Mouse (Mus musculus) midbrain, embryonic 12.5 days (tissue): ENCODE data around the gene Pou2f3. TPM values are rescaled to one million over a fixed set of nuclear protein-coding genes. Genes with fewer than 3 reads are reported as not detected.
A peak's percentile ranks its signal among the peaks of the same experiment; 100 is the strongest.

Experiments used
- ATAC-seq: fragments of 200-750 bp; cut with Nextera tagmentation; 2 replicates; pipeline ENCODE4 v1.8.0; 2017; ENCODE audit warnings: low read depth, moderate TSS enrichment, moderate library complexity; ENCODE audit not compliant: low FRiP score
- H3K27ac ChIP-seq: fragments of 300-500 bp; sonication (generic); replicated peaks from 2 replicates; pipeline ENCODE4 v1.5.1; 2016; ENCODE audit warnings: mild to moderate bottlenecking
- H3K27me3 ChIP-seq: fragments of 300-500 bp; sonication (generic); 2 replicates; pipeline ENCODE4 v1.6.1; 2016; ENCODE audit warnings: mild to moderate bottlenecking
- H3K36me3 ChIP-seq: fragments of 300-500 bp; sonication (generic); 2 replicates; pipeline ENCODE4 v1.6.1; 2016
- H3K4me1 ChIP-seq: fragments of 300-500 bp; sonication (generic); 2 replicates; pipeline ENCODE4 v1.6.1; 2016
- H3K4me2 ChIP-seq: fragments of 300-500 bp; sonication (generic); replicated peaks from 2 replicates; pipeline ENCODE4 v1.6.1; 2016; ENCODE audit warnings: mild to moderate bottlenecking, moderate library complexity
- H3K4me3 ChIP-seq: fragments of 300-500 bp; sonication (generic); 2 replicates; pipeline ENCODE4 v1.5.1; 2016; ENCODE audit warnings: mild to moderate bottlenecking
- H3K9ac ChIP-seq: fragments of 300-500 bp; sonication (generic); replicated peaks from 2 replicates; pipeline ENCODE4 v1.6.1; 2016; ENCODE audit warnings: mild to moderate bottlenecking, moderate library complexity
- H3K9me3 ChIP-seq: fragments of 300-500 bp; sonication (generic); 2 replicates; pipeline ENCODE4 v1.6.1; 2016; ENCODE audit warnings: mild to moderate bottlenecking
- WGBS: fragments of 180-500 bp; shearing (Covaris S2); methylation state at CpG from one replicate; pipeline ENCODE4 v1.1.7; 2016; 5-methylcytosine and 5-hydroxymethylcytosine counted together
- polyA plus RNA-seq: library from polyadenylated mRNA; unstranded; fragments of >200 nt; fragmentation: Nextera tagmentation; extraction: Ambion mirVana; gene quantifications from 2 replicates; pipeline ENCODE4 v1.2.1, GENCODE M21; 2016

Gene Pou2f3
- polyA plus RNA-seq, 1 experiment from 2014 or later, result not detected

GRCm38 (mm10) chr9:43106426-43107186 lies 103.6 kb downstream of the Pou2f3 start:
- Histone ChIP-seq H3K27ac (peak overlapping the region; percentile 88; the same call in 1 of the 2 replicates), H3K9ac (peak overlapping the region; percentile 93), H3K9me3 (no peaks in the 10 kb centered on the region), H3K4me1 (peaks cover 33% of the 10 kb centered on the region), H3K4me2 (peak overlapping the region; percentile 74), H3K4me3 (peak overlapping the region; percentile 95), H3K36me3 (peaks cover 15% of the 10 kb centered on the region), H3K27me3 (no peaks in the 10 kb centered on the region)
- ATAC-seq, result peak; percentile 23
- WGBS, result 26% methylated on average over 22 of the region's 22 CpGs

- Histone ChIP-seq H3K27ac (peak overlapping the region; percentile 88), H3K27me3 (no peaks in the 10 kb centered on the region), H3K36me3 (peaks cover 7% of the 10 kb centered on the region; the same call in 1 of the 2 replicates), H3K4me3 (peak overlapping the region; percentile 95), H3K9me3 (no peaks in the 10 kb centered on the region), H3K4me2 (peak overlapping the region; percentile 74), H3K4me1 (peaks cover 33% of the 10 kb centered on the region), H3K9ac (peak overlapping the region; percentile 93)
- peak; percentile 87 for ATAC-seq
- WGBS, result under 1% methylated on average over 72 of the region's 91 CpGs
Observed at GRCm38 (mm10) chr9:43105664-43106361, 104.4 kb downstream of the Pou2f3 start.

- under 1% methylated on average over 40 of the region's 40 CpGs for WGBS
- peak overlapping the region; percentile 93 for H3K9ac ChIP-seq
- no peaks in the 10 kb centered on the region for H3K27me3 ChIP-seq
- peak overlapping the region; percentile 74 for H3K4me2 ChIP-seq
- peaks cover 33% of the 10 kb centered on the region for H3K4me1 ChIP-seq
- peak overlapping the region; percentile 95 for H3K4me3 ChIP-seq
- no peaks in the 10 kb centered on the region for H3K36me3 ChIP-seq
- peak overlapping the region; percentile 88 for H3K27ac ChIP-seq
- ATAC-seq, result no peak
- H3K9me3 ChIP-seq, result no peaks in the 10 kb centered on the region
Observed at GRCm38 (mm10) chr9:43104873-43105663, 105.1 kb downstream of the Pou2f3 start.

- H3K4me3 ChIP-seq, result peak overlapping the region; percentile 95
- no peaks in the 10 kb centered on the region for H3K27me3 ChIP-seq
- 9% methylated on average over 4 of the region's 4 CpGs for WGBS
- H3K4me2 ChIP-seq, result peak overlapping the region; percentile 74
- H3K9ac ChIP-seq, result peak overlapping the region; percentile 93
- no peak for ATAC-seq
- no peaks in the 10 kb centered on the region for H3K36me3 ChIP-seq
- no peak overlapping the region for H3K27ac ChIP-seq
- H3K9me3 ChIP-seq, result no peaks in the 10 kb centered on the region
- peaks cover 33% of the 10 kb centered on the region for H3K4me1 ChIP-seq
Observed at GRCm38 (mm10) chr9:43104526-43104872, 105.7 kb downstream of the Pou2f3 start.

- Histone ChIP-seq H3K4me3 (peak overlapping the region; percentile 95), H3K9ac (peak overlapping the region; percentile 43; the same call in 1 of the 2 replicates), H3K27ac (no peak overlapping the region), H3K4me2 (peak overlapping the region; percentile 74), H3K9me3 (no peaks in the 10 kb centered on the region), H3K27me3 (no peaks in the 10 kb centered on the region), H3K4me1 (peaks cover 33% of the 10 kb centered on the region), H3K36me3 (no peaks in the 10 kb centered on the region)
- no peak for ATAC-seq
- 40% methylated on average over 4 of the region's 4 CpGs for WGBS
Observed at GRCm38 (mm10) chr9:43103675-43104299, 106.4 kb downstream of the Pou2f3 start.

GRCm38 (mm10) chr9:43102931-43103330 lies 107.2 kb downstream of the Pou2f3 start:
- no peaks in the 10 kb centered on the region for H3K9me3 ChIP-seq
- 0 out of 2 replicates have a peak overlapping the region, but pooled peaks have one; percentile 14 for H3K4me3 ChIP-seq
- H3K9ac ChIP-seq, result no peak overlapping the region; the same call in 1 of the 2 replicates
- no peaks in the 10 kb centered on the region for H3K36me3 ChIP-seq
- H3K27me3 ChIP-seq, result no peaks in the 10 kb centered on the region
- H3K4me1 ChIP-seq, result peaks cover 33% of the 10 kb centered on the region
- 95% methylated on average over 2 of the region's 2 CpGs for WGBS
- H3K27ac ChIP-seq, result no peak overlapping the region
- no peak for ATAC-seq
- H3K4me2 ChIP-seq, result peak overlapping the region; percentile 74

- Histone ChIP-seq H3K9ac (no peak overlapping the region), H3K9me3 (no peaks in the 10 kb centered on the region), H3K4me1 (peaks cover 33% of the 10 kb centered on the region), H3K4me3 (no peak overlapping the region), H3K36me3 (no peaks in the 10 kb centered on the region), H3K4me2 (peak overlapping the region; percentile 74), H3K27ac (no peak overlapping the region; the same call in 1 of the 2 replicates), H3K27me3 (no peaks in the 10 kb centered on the region)
- WGBS, result 69% methylated on average over 8 of the region's 8 CpGs
- ATAC-seq, result no peak
Observed at GRCm38 (mm10) chr9:43101936-43102595, 108.1 kb downstream of the Pou2f3 start.

- H3K4me1 ChIP-seq, result peaks cover 20% of the 10 kb centered on the region
- H3K36me3 ChIP-seq, result no peaks in the 10 kb centered on the region
- WGBS, result 75% methylated on average over 4 of the region's 4 CpGs
- H3K27me3 ChIP-seq, result no peaks in the 10 kb centered on the region
- H3K4me2 ChIP-seq, result no peak overlapping the region
- no peaks in the 10 kb centered on the region for H3K9me3 ChIP-seq
- H3K9ac ChIP-seq, result no peak overlapping the region
- no peak for ATAC-seq
- H3K27ac ChIP-seq, result no peak overlapping the region
- H3K4me3 ChIP-seq, result no peak overlapping the region
Observed at GRCm38 (mm10) chr9:43098922-43099321, 111.2 kb downstream of the Pou2f3 start.

- Histone ChIP-seq H3K9ac (no peak overlapping the region), H3K36me3 (no peaks in the 10 kb centered on the region), H3K9me3 (no peaks in the 10 kb centered on the region), H3K4me1 (peaks cover 10% of the 10 kb centered on the region), H3K4me2 (no peak overlapping the region), H3K27ac (no peak overlapping the region), H3K27me3 (no peaks in the 10 kb centered on the region), H3K4me3 (no peak overlapping the region)
- WGBS, result 96% methylated on average over 3 of the region's 3 CpGs
- no peak for ATAC-seq
Observed at GRCm38 (mm10) chr9:43097801-43098557, 112.2 kb downstream of the Pou2f3 start.

GRCm38 (mm10) chr9:43096337-43096736 lies 113.8 kb downstream of the Pou2f3 start:
- ATAC-seq, result no peak
- Histone ChIP-seq H3K36me3 (no peaks in the 10 kb centered on the region), H3K9me3 (no peaks in the 10 kb centered on the region), H3K9ac (no peak overlapping the region), H3K4me2 (no peak overlapping the region), H3K27me3 (no peaks in the 10 kb centered on the region), H3K27ac (no peak overlapping the region), H3K4me1 (no peaks in the 10 kb centered on the region), H3K4me3 (no peak overlapping the region)
